Mouse (Mus musculus) heart, embryonic 12.5 days (tissue): ENCODE measurements around the gene Car9. TPM values are rescaled to one million over a fixed set of nuclear protein-coding genes. Genes with fewer than 3 reads are reported as not detected.

Experiments
- ATAC-seq: fragments of 200-750 bp; cut with Nextera tagmentation; 2 replicates; pipeline ENCODE4 v1.8.0; 2017; ENCODE audit warnings: moderate TSS enrichment, moderate library complexity; ENCODE audit not compliant: insufficient number of reproducible peaks, low FRiP score
- H3K27ac ChIP-seq: fragments of 300-500 bp; sonication (generic); 2 replicates; pipeline ENCODE4 v1.5.1; 2016; ENCODE audit warnings: mild to moderate bottlenecking, moderate library complexity; ENCODE audit not compliant: poor library complexity, severe bottlenecking
- H3K27me3 ChIP-seq: fragments of 300-500 bp; sonication (generic); replicated peaks from 2 replicates; pipeline ENCODE4 v1.6.1; 2016; ENCODE audit warnings: mild to moderate bottlenecking, moderate library complexity
- H3K36me3 ChIP-seq: fragments of 300-500 bp; sonication (generic); 2 replicates; pipeline ENCODE4 v1.6.1; 2016; ENCODE audit warnings: mild to moderate bottlenecking, moderate library complexity
- H3K4me1 ChIP-seq: fragments of 300-500 bp; sonication (generic); replicated peaks from 2 replicates; pipeline ENCODE4 v1.6.1; 2016; ENCODE audit warnings: mild to moderate bottlenecking
- H3K4me2 ChIP-seq: fragments of 300-500 bp; sonication (generic); 2 replicates; pipeline ENCODE4 v1.6.1; 2016; ENCODE audit warnings: mild to moderate bottlenecking, moderate library complexity
- H3K4me3 ChIP-seq: fragments of 300-500 bp; sonication (generic); 2 replicates; pipeline ENCODE4 v1.5.1; 2016; ENCODE audit warnings: mild to moderate bottlenecking
- H3K9ac ChIP-seq: fragments of 300-500 bp; sonication (generic); 2 replicates; pipeline ENCODE4 v1.6.1; 2016; ENCODE audit warnings: mild to moderate bottlenecking, moderate library complexity
- H3K9me3 ChIP-seq: fragments of 300-500 bp; sonication (generic); replicated peaks from 2 replicates; pipeline ENCODE4 v1.6.1; 2016; ENCODE audit warnings: mild to moderate bottlenecking, moderate library complexity
- WGBS: fragments of 180-500 bp; shearing (Covaris S2); methylation state at CpG from one replicate; pipeline ENCODE4 v1.1.7; 2016; 5-methylcytosine and 5-hydroxymethylcytosine counted together
- polyA plus RNA-seq: library from polyadenylated mRNA; unstranded; fragments of >200 nt; fragmentation: Nextera tagmentation; extraction: Ambion mirVana; gene quantifications from 2 replicates; pipeline ENCODE4 v1.2.1, GENCODE M21; 2016

Car9 gene
- polyA plus RNA-seq, 1 experiment from 2014 or later: 2.0 TPM

DNA sequence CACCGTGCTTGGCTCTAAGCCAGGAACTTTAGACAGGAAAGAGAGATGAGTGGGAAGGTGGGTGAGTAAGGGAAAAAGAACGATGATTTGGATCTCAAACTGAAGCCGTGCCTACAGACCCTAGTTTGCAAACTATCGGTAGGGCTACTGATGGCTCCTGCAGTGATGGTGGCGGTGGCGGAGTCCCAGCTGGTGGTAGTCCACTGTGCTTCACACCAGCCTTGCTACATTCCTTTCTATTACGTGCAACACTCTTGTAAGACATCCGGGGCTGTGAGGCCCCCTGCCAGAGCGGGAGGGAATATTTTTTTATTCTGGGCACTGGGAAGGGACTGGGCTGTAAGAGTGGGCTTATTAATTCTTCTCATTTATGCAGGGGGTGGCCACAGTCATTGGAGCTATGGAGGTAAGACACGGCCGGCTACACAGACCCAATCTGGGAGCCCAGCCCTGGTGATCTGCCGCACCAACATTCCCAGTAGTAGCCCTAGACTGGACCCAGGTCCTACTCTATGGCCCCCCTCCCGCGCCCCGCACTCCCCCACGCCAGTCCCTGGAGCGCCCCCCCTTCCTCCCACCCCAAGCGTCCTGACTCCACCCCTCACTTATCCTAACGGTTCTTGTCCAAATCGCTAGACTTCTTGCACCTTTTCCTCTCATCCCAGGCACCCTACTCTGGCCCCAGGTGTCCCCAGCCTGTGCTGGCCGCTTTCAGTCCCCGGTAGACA, 1.3 kb downstream of the Car9 start:
- 6% methylated on average over 22 of the region's 22 CpGs for WGBS
- peaks cover 38% of the 10 kb centered on the region for H3K4me1 ChIP-seq
- peak overlapping the region; percentile 58; the same call in 1 of the 2 replicates for H3K27ac ChIP-seq

DNA sequence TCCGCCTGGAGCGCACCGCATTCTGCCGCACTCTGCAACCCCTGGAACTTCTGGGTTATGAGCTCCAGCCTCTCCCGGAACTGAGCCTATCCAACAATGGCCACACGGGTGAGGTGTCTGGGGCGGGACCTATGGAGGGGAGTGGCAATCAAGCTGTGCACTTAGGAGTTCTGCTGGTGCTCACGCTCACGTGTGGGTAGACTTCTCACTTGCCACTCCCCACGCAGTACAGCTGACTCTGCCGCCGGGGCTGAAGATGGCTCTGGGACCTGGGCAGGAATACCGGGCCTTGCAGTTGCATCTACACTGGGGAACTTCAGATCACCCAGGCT, 1.9 kb downstream of the Car9 start:
- peak overlapping the region; percentile 65 for H3K4me3 ChIP-seq
- H3K9ac ChIP-seq: peak overlapping the region; percentile 77
- WGBS: 4% methylated on average over 13 of the region's 13 CpGs
- H3K27ac ChIP-seq: peak overlapping the region; percentile 58; the same call in 1 of the 2 replicates
- H3K36me3 ChIP-seq: no peaks in the 10 kb centered on the region
- peak overlapping the region; percentile 97 for H3K4me2 ChIP-seq
- no peaks in the 10 kb centered on the region for H3K9me3 ChIP-seq
- peaks cover 9% of the 10 kb centered on the region for H3K27me3 ChIP-seq
- peaks cover 38% of the 10 kb centered on the region for H3K4me1 ChIP-seq
- peak; percentile 75 for ATAC-seq

More for the DNA sequence above, 1.3 kb downstream of the Car9 start:
- H3K4me3 ChIP-seq: peak overlapping the region; percentile 65
- peak overlapping the region; percentile 77 for H3K9ac ChIP-seq
- H3K36me3 ChIP-seq: no peaks in the 10 kb centered on the region
- H3K9me3 ChIP-seq: no peaks in the 10 kb centered on the region
- H3K27me3 ChIP-seq: peaks cover 9% of the 10 kb centered on the region
- peak overlapping the region; percentile 97 for H3K4me2 ChIP-seq
- ATAC-seq: peak; percentile 31

DNA sequence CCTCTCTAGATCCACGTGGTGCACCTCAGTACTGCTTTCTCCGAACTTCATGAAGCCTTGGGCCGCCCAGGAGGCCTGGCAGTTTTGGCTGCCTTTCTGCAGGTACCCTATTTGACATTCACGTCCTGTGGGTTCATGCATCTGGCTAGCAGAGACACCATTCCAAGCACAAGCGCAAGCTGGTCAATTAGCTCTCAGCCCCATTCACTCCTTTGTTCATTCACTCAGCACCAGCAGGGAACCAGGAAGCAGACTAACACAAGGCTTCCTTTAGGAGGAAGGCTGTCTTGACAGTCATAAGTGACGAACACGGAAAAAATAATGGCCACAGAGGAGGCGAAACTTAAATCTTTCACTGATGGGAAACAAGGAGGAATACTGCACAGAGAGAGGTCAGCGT, 2.3 kb downstream of the Car9 start:
- 36% methylated on average over 9 of the region's 9 CpGs for WGBS
- no peaks in the 10 kb centered on the region for H3K36me3 ChIP-seq
- peak overlapping the region; percentile 58; the same call in 1 of the 2 replicates for H3K27ac ChIP-seq
- H3K9ac ChIP-seq: peak overlapping the region; percentile 77; the same call in 1 of the 2 replicates
- H3K4me1 ChIP-seq: peaks cover 43% of the 10 kb centered on the region
- peak overlapping the region; percentile 65 for H3K4me3 ChIP-seq
- peaks cover 9% of the 10 kb centered on the region for H3K27me3 ChIP-seq
- no peak for ATAC-seq
- peak overlapping the region; percentile 97 for H3K4me2 ChIP-seq
- no peaks in the 10 kb centered on the region for H3K9me3 ChIP-seq

DNA sequence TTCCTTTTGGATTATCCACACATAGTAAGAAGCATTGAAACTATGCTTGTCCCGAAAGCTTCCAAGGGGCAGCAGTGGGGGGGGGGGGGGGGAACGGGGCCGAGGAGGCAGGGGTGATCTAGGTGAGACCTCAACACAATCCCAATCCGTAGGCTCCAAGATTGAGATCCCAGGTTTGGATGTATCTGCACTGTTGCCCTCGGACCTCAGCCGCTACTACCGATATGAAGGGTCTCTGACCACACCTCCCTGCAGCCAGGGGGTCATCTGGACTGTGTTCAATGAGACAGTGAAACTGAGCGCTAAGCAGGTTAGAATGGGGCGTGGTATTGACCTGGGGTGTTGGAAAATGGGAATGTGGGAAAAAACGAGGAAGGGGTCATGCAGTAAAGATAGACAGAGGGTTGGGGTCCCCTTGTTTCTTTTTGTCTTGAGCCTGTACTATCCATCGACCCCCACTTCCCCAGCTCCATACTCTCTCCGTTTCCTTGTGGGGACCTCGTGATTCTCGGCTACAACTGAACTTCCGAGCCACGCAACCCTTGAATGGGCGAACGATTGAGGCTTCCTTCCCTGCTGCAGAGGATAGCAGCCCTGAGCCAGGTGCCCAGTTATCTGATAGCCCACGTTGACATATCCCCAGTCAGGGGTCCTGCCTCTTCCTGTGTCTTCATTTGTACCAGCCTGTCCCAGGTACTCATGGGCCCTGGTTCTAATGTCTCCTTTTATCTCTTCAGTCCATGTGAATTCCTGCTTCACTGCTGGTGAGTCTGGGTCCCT, 5.1 kb downstream of the Car9 start:
- H3K4me1 ChIP-seq: peaks cover 63% of the 10 kb centered on the region
- H3K27me3 ChIP-seq: peaks cover 4% of the 10 kb centered on the region
- H3K9me3 ChIP-seq: no peaks in the 10 kb centered on the region
- H3K27ac ChIP-seq: no peak overlapping the region
- no peak overlapping the region for H3K4me2 ChIP-seq
- no peak overlapping the region for H3K4me3 ChIP-seq
- H3K36me3 ChIP-seq: peaks cover 23% of the 10 kb centered on the region
- ATAC-seq: no peak
- 53% methylated on average over 18 of the region's 19 CpGs for WGBS
- H3K9ac ChIP-seq: no peak overlapping the region; the same call in 1 of the 2 replicates

DNA sequence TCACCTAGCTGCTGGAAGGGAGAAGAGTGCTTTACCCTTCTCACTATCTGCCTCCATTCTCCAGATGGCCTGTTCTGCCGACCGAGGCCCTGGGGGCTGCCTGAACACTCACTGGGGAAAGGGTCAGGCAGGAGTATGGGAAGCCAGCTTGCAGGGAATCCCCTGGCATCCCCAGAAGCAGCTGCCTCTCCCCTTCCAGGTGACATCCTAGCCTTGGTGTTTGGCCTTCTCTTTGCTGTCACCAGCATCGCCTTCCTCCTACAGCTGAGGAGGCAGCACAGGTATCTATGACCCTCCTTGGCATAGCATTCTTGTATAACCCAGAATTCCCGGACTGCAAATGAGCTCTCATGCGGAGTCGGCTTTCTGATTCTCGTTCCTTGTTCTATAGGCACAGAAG, 5.9 kb downstream of the Car9 start:
- Histone ChIP-seq H3K27me3 (no peaks in the 10 kb centered on the region), H3K4me1 (peaks cover 58% of the 10 kb centered on the region), H3K9me3 (no peaks in the 10 kb centered on the region), H3K36me3 (peaks cover 27% of the 10 kb centered on the region), H3K4me2 (no peak overlapping the region), H3K27ac (no peak overlapping the region), H3K4me3 (no peak overlapping the region), H3K9ac (no peak overlapping the region)
- ATAC-seq: no peak
- 46% methylated on average over 7 of the region's 7 CpGs for WGBS

DNA sequence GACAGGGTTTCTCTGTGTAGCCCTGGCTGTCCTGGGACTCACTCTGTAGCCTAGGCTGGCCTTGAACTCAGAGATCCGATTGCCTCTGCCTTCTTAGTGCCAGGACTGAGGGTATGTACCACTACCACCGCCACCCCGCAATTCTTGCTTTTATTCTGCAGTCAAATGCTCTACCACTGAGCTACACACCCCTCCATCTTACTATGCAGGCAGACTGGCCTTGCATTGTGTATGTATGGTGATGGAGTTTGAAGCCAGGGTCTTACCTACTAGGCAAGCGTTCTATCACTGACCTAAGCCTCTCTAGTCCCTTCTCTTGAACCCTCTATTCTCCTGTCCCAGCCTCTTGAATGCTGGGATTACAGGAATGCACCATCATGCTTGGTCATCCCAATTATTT, 6.5 kb downstream of the Car9 start:
- Histone ChIP-seq H3K4me1 (peaks cover 54% of the 10 kb centered on the region), H3K27me3 (no peaks in the 10 kb centered on the region), H3K9ac (no peak overlapping the region), H3K9me3 (no peaks in the 10 kb centered on the region), H3K36me3 (peaks cover 33% of the 10 kb centered on the region), H3K4me3 (no peak overlapping the region), H3K27ac (no peak overlapping the region), H3K4me2 (no peak overlapping the region)
- WGBS: 81% methylated on average over 4 of the region's 4 CpGs
- ATAC-seq: no peak

DNA sequence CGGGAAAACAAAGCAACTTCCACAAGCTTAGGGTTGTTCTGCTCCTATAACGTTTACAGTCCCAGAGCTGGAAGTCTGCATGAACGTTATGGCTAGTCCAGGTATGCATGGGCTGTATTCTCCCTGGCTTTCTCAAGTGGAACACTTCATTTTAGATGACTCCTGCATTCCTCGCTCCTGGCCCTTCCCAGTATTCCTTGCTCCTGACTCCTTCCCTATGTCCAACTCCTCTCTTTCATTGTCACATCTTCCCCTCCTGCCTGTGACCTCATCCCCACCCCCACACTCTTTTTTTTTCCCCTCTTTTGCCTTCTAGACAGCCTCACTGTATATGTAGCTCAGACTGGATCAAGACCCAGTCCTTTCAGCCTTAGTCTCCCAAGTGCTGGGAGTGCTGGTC, 7.0 kb downstream of the Car9 start:
- Histone ChIP-seq H3K4me1 (peaks cover 55% of the 10 kb centered on the region), H3K4me3 (no peak overlapping the region), H3K4me2 (no peak overlapping the region), H3K9me3 (no peaks in the 10 kb centered on the region), H3K27ac (no peak overlapping the region), H3K9ac (no peak overlapping the region), H3K36me3 (peaks cover 38% of the 10 kb centered on the region), H3K27me3 (no peaks in the 10 kb centered on the region)
- WGBS: 60% methylated on average over 4 of the region's 4 CpGs
- ATAC-seq: no peak

DNA sequence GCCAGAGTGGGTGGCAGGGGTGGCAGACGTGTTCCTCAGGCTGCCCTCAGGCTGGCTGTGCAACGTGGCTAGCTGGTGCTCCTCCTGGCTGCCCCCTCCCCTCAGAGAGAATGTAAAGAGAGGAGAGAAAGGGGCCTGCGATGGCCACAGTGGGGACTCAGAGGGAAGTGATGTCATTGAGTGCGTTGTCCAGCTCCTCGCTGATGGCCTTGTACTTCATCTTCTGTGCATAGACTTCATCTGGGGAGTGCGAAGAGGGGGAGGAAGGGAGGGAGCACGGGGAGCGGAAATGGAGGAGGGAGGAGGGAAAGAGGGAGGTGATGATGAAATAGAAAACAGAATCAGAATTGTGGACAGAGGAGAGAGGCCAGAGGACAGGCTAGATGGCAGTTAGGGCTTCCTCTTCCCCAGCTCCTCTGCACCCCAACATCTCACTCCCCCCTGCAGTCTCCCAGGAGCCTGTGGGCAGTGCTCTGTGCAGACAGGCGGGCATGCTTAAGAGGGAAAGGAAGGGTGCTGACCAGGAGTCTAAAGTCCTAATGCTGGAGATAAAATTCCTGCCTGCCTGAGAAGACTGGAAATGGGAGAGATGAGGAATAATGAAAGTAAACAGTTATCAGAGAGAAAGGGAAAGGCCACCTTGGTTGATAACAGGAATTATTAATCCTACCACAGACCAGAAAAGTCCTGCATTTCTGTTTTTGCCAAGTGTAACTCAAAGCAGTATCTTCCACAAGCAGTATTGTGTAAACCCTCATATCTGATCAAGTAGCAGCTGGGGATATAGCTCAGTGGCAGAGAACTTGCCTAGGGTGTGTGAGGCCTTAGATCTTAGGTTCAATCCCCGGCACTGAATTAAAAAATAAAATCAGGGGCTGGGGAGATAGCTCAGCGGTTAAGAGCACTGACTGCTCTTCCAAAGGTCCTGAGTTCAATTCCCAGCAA, 9.3 kb downstream of the Car9 start:
- 64% methylated on average over 11 of the region's 11 CpGs for WGBS
- Histone ChIP-seq H3K4me2 (no peak overlapping the region), H3K4me1 (peaks cover 69% of the 10 kb centered on the region), H3K27ac (no peak overlapping the region), H3K36me3 (peaks cover 45% of the 10 kb centered on the region), H3K9ac (no peak overlapping the region), H3K27me3 (no peaks in the 10 kb centered on the region), H3K4me3 (no peak overlapping the region), H3K9me3 (no peaks in the 10 kb centered on the region)
- ATAC-seq: no peak

DNA sequence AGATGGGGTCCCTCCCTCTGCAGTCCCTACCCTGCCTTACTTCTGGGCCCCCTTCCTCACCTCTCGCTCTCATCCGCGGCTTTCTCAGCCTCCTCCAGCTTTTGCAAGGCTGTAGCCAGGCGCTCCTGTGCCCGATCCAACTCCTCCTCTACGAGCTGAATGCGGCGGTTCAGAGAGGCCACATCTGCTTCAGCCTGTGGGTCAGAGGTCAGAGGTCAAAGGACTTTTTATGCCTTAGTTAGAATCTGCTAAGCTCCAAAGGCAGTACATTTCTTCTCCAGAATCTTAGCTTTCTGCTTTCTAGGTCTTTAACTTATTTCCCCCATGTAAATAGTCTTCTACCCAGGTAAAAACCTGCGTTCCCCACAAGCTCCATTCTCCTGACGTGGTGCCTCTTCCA, 12.8 kb downstream of the Car9 start:
- H3K4me3 ChIP-seq: 0 out of 2 replicates have a peak overlapping the region, but pooled peaks have one; percentile 7
- peaks cover 11% of the 10 kb centered on the region; the same call in 1 of the 2 replicates for H3K27me3 ChIP-seq
- peak overlapping the region; percentile 88 for H3K4me2 ChIP-seq
- 27% methylated on average over 10 of the region's 10 CpGs for WGBS
- H3K9ac ChIP-seq: peak overlapping the region; percentile 13; the same call in 1 of the 2 replicates
- peaks cover 74% of the 10 kb centered on the region for H3K4me1 ChIP-seq
- ATAC-seq: no peak
- H3K36me3 ChIP-seq: peaks cover 42% of the 10 kb centered on the region
- no peaks in the 10 kb centered on the region for H3K9me3 ChIP-seq
- H3K27ac ChIP-seq: no peak overlapping the region

DNA sequence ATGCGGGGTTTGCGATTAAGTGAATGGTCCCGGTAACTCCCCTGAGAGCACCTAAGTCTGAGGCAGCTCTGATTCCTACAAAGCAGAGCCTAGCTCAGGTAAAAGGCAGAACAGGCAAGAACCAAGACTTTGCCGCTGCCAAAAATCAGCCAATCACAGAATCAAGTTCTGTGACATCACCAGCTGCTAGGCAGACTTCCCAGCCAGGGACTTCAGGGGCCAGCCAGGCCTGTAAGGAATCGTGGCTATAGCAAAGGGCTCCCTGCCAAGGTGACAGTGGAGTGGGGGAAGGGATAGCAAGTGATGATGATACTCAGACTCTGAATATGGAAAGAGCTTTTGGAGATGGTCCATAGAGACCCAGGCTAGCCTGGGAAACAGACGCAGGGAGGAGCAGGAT, 13.2 kb downstream of the Car9 start:
- 0 out of 2 replicates have a peak overlapping the region, but pooled peaks have one; percentile 3 for H3K9ac ChIP-seq
- ATAC-seq: no peak
- H3K4me2 ChIP-seq: peak overlapping the region; percentile 88
- H3K36me3 ChIP-seq: peaks cover 39% of the 10 kb centered on the region
- peaks cover 11% of the 10 kb centered on the region; the same call in 1 of the 2 replicates for H3K27me3 ChIP-seq
- H3K4me3 ChIP-seq: 0 out of 2 replicates have a peak overlapping the region, but pooled peaks have one; percentile 7
- H3K27ac ChIP-seq: peak overlapping the region; percentile 48
- H3K4me1 ChIP-seq: peaks cover 74% of the 10 kb centered on the region
- 11% methylated on average over 6 of the region's 6 CpGs for WGBS
- no peaks in the 10 kb centered on the region for H3K9me3 ChIP-seq
